Mouse (Mus musculus) CH12.LX (cell line): ENCODE data around the gene Nudt16l1. TPM values are rescaled to one million over a fixed set of nuclear protein-coding genes. Genes with fewer than 3 reads are reported as not detected.
A peak's percentile ranks its signal among the peaks of the same experiment; 100 is the strongest.

Experiments used
- DNase-seq: peaks from one replicate; pipeline ENCODE4 v3.0.0-alpha.2; 2013; ENCODE audit errors: extremely low read depth
- H3K27ac ChIP-seq: 2 replicates; pipeline ENCODE4 v1.5.1; 2012; ENCODE audit warnings: low read depth, mild to moderate bottlenecking, control low read depth, moderate library complexity; ENCODE audit not compliant: insufficient read depth
- H3K27me3 ChIP-seq: replicated peaks from 2 replicates; pipeline ENCODE3; 2012; ENCODE audit warnings: inconsistent platforms
- H3K36me3 ChIP-seq, 2 experiments: replicated peaks in 1 of 2; 2 replicates each; pipeline versions ENCODE3 to v1.6.1; 2012; ENCODE audit warnings: inconsistent platforms in 1 of 2, low read length in 1 of 2, mild to moderate bottlenecking in 1 of 2, mixed read lengths in 1 of 2, moderate library complexity in 1 of 2; ENCODE audit not compliant: control insufficient read depth in 1 of 2, insufficient read depth in 1 of 2
- H3K4me1 ChIP-seq, 2 experiments: 2 replicates each; pipeline ENCODE4 v1.6.1; 2012; ENCODE audit warnings: inconsistent platforms in 1 of 2, moderate library complexity in 1 of 2; ENCODE audit not compliant: insufficient read depth in 2 of 2, control insufficient read depth in 1 of 2
- H3K4me2 ChIP-seq: 2 replicates; pipeline ENCODE4 v1.6.1; 2012; ENCODE audit warnings: low read depth, mild to moderate bottlenecking, control low read depth; ENCODE audit not compliant: poor library complexity, insufficient read depth, severe bottlenecking
- H3K4me3 ChIP-seq, 3 experiments: fragments of 150-350 bp in 1 of 3; sonication (generic) in 1 of 3; replicated peaks in 1 of 3; 2 replicates each; pipeline versions ENCODE3 to v1.5.1; 2011 to 2012; ENCODE audit warnings: low read depth in 2 of 3, low read length in 2 of 3, mild to moderate bottlenecking in 2 of 3, moderate library complexity in 2 of 3, control low read depth in 1 of 3, improper control_type of control experiment in 1 of 3, inconsistent platforms in 1 of 3, mixed read lengths in 1 of 3; ENCODE audit not compliant: poor library complexity in 1 of 3
- H3K79me2 ChIP-seq: replicated peaks from 2 replicates; pipeline ENCODE4 v1.6.1; 2012; ENCODE audit warnings: mild to moderate bottlenecking, moderate library complexity; ENCODE audit not compliant: control insufficient read depth, poor library complexity, insufficient read depth, severe bottlenecking; ENCODE audit errors: extremely low read depth
- H3K9ac ChIP-seq: 2 replicates; pipeline ENCODE4 v1.6.1; 2012; ENCODE audit warnings: low read depth, mild to moderate bottlenecking, control low read depth, moderate library complexity; ENCODE audit not compliant: insufficient read depth
- H3K9me3 ChIP-seq: replicated peaks from 2 replicates; pipeline ENCODE3; 2012; ENCODE audit warnings: low read length, inconsistent platforms, mixed read lengths
- CHD2 ChIP-seq: IDR thresholded peaks from 2 replicates; pipeline ENCODE4 v1.6.1; 2011; ENCODE audit warnings: low read length, improper control_type of control experiment
- CTCF ChIP-seq, 2 experiments: IDR thresholded peaks in 1 of 2; conservative IDR thresholded peaks in 1 of 2; 2 replicates each; pipeline ENCODE4 v1.5.1; 2011 to 2012; ENCODE audit warnings: low read depth in 2 of 2, low read length in 2 of 2, improper control_type of control experiment in 1 of 2, inconsistent platforms in 1 of 2, mild to moderate bottlenecking in 1 of 2, moderate library complexity in 1 of 2
- ELF1 ChIP-seq: IDR thresholded peaks from 2 replicates; pipeline ENCODE4 v1.6.1; 2014; ENCODE audit warnings: low read depth, mild to moderate bottlenecking, inconsistent platforms, low read length, improper control_type of control experiment
- EP300 ChIP-seq: IDR thresholded peaks from 2 replicates; pipeline ENCODE4 v1.6.1; 2011; ENCODE audit warnings: low read length, improper control_type of control experiment
- ETS1 ChIP-seq: conservative IDR thresholded peaks from 2 replicates; pipeline ENCODE4 v1.6.1; 2012; ENCODE audit warnings: low read depth, mild to moderate bottlenecking, inconsistent platforms, low read length, improper control_type of control experiment, moderate library complexity
- HCFC1 ChIP-seq: IDR thresholded peaks from 2 replicates; pipeline ENCODE4 v1.6.1; 2012; ENCODE audit warnings: low read depth, mild to moderate bottlenecking, inconsistent platforms, low read length, improper control_type of control experiment
- JUN ChIP-seq: IDR thresholded peaks from 2 replicates; pipeline ENCODE4 v1.6.1; 2011; ENCODE audit warnings: low read depth, mild to moderate bottlenecking, low read length, improper control_type of control experiment, moderate library complexity; ENCODE audit not compliant: insufficient read depth
- JUND ChIP-seq: conservative IDR thresholded peaks from 2 replicates; pipeline ENCODE4 v1.6.1; 2011; ENCODE audit warnings: low read depth, low read length, improper control_type of control experiment
- MAFK ChIP-seq: IDR thresholded peaks from 2 replicates; pipeline ENCODE4 v1.6.1; 2011; ENCODE audit warnings: low read length, improper control_type of control experiment; ENCODE audit not compliant: insufficient replicate concordance
- MAX ChIP-seq: IDR thresholded peaks from 2 replicates; pipeline ENCODE4 v1.6.1; 2011; ENCODE audit warnings: low read length, improper control_type of control experiment
- MEF2A ChIP-seq: IDR thresholded peaks from 2 replicates; pipeline ENCODE4 v1.6.1; 2014; ENCODE audit warnings: low read depth, mild to moderate bottlenecking, inconsistent platforms, low read length, improper control_type of control experiment, borderline replicate concordance
- POLR2A ChIP-seq: IDR thresholded peaks from 2 replicates; pipeline ENCODE4 v1.6.1; 2011; ENCODE audit warnings: low read depth, mild to moderate bottlenecking, improper control_type of control experiment, low read length
- RAD21 ChIP-seq: IDR thresholded peaks from 2 replicates; pipeline ENCODE4 v1.6.1; 2011; ENCODE audit warnings: low read depth, mild to moderate bottlenecking, low read length, improper control_type of control experiment, moderate library complexity
- RCOR1 ChIP-seq: conservative IDR thresholded peaks from 2 replicates; pipeline ENCODE4 v1.6.1; 2012; ENCODE audit warnings: low read depth, mild to moderate bottlenecking, inconsistent platforms, low read length, improper control_type of control experiment
- SIN3A ChIP-seq: IDR thresholded peaks from 2 replicates; pipeline ENCODE4 v1.6.1; 2012; ENCODE audit warnings: low read length, improper control_type of control experiment, inconsistent platforms
- SMC3 ChIP-seq: IDR thresholded peaks from 2 replicates; pipeline ENCODE4 v1.6.1; 2011; ENCODE audit warnings: low read depth, low read length, improper control_type of control experiment
- UBTF ChIP-seq: IDR thresholded peaks from 2 replicates; pipeline ENCODE4 v1.6.1; 2012; ENCODE audit warnings: low read depth, mild to moderate bottlenecking, inconsistent platforms, low read length, improper control_type of control experiment, moderate library complexity
- ZC3H11A ChIP-seq: IDR thresholded peaks from 2 replicates; pipeline ENCODE4 v1.6.1; 2012; ENCODE audit warnings: low read depth, mild to moderate bottlenecking, inconsistent platforms, low read length, improper control_type of control experiment
- dilution Hi-C: fragments of 300-500 bp; cut with MboI; formaldehyde crosslinking; loops from 2 replicates; pipeline ENCODE4 v1.14.3; 2020; ENCODE audit warnings: low sequenced_read_pairs; ENCODE audit not compliant: extremely low pct_unique_long_range_greater_than_20kb, extremely low pct_ligation_motif_present
- in situ Hi-C: fragments of 300-500 bp; cut with MboI; formaldehyde crosslinking; loops from 3 replicates; pipeline ENCODE4 v1.14.3; 2019; ENCODE audit warnings: low sequenced_read_pairs, low pct_ligation_motif_present, low pct_unique_long_range_greater_than_20kb, mixed read lengths
- polyA plus RNA-seq: library from polyadenylated mRNA; unstranded; fragments of >175 nt; gene quantifications from 2 replicates; pipeline ENCODE4 v1.2.1, GENCODE M21; 2012; ENCODE audit warnings: low read depth; ENCODE audit not compliant: insufficient read length
- total RNA-seq, 2 experiments: library from RNA; depleted of rRNA; stranded (reverse); fragments of 300-350 nt in 1 of 2; fragments of >200 nt in 1 of 2; gene quantifications; 2 replicates each; pipeline ENCODE4 v1.2.3; 2012 to 2014

Nudt16l1 gene
- total and polyA plus RNA-seq, 3 experiments: 36.3 to 101 (median 65.7) TPM

DNA sequence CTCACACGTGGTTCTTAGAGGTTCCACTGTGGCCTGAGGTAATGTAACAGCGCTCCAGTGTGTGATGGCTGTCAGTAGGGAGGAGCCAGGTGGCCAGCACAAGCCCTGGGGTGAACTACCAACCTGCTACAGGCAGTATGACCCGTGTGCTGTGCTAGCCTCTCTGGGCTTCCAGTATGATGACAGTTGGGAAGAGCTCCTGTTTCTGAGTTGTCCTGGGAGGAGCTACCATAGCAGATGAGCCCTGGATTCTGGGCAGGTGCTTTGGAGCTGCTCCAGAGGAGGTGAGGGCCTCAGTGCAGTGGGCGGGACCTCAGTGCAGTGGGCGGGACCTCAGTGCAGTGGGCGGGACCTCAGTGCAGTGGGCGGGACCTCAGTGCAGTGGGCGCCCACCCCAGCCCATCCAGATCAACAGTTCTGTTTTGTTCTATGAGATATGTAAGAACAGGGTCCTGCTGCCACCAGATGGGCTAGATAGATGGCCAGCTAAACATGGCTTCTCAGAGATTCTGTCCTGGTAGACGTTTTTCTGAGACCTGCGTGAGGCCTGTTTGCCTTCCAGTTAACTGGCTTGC is 26.4 kb upstream of the Nudt16l1 start:
- Histone ChIP-seq H3K79me2 (no peaks in the 10 kb centered on the region), H3K4me2 (no peak overlapping the region), H3K27ac (peak overlapping the region; percentile 44), H3K4me3 (no peak overlapping the region), H3K4me1 (peaks cover 39 to 65% of the 10 kb centered on the region in 2 experiments), H3K9me3 (no peaks in the 10 kb centered on the region), H3K27me3 (no peaks in the 10 kb centered on the region), H3K36me3 (peaks cover 15 to 32% of the 10 kb centered on the region in 2 experiments), H3K9ac (no peak overlapping the region)
- DNase-seq: no peak
- dilution Hi-C loops (no loop called here), in situ Hi-C loops (no loop called here)
- TF ChIP-seq MEF2A (no peak), RAD21 (no peak)

DNA sequence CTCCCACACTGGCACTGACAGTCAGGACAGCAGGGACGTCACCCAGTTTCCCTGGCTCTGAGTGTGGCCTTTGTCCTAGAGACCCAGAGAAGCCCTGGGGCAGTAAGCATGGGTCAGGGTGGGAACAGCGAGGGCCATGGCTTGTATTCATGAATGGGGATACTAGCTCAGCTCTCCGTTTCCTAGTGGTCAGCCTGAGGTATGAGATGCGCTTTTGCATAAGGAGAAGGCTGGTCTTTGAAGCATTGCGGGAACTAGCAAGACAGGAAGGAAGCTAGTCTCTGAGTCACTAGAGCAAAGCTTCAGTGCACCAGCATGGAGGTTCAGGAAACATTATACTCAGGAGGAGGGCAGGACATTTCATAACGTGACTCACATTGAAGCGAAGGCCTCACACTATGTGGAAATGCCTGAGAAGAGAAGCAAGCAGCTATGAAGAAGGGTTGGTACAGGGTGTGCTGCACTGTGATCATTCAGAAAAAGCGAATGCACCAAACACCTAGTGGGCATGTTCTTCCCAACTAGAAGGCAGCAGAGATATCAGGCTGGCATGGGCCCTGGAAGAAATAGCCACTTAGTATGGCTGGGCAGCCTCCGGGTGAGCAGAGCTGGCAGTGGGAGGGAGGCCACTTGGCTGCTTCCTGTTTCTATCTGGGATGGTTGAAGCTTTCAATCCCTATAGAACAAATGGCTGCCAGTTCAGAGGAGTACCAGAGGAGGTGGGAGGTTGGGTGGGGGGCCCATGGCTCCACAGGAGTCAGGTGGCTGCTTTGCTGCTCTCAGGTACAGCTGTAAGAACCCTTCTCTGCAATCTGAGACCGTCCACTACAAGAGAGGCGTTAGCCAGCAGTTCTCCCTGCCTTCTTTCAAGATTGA is 25.4 kb upstream of the Nudt16l1 start:
- Histone ChIP-seq H3K36me3 (peaks cover 15 to 32% of the 10 kb centered on the region in 2 experiments), H3K79me2 (no peaks in the 10 kb centered on the region), H3K27ac (peak overlapping the region; percentile 44), H3K9ac (no peak overlapping the region), H3K27me3 (no peaks in the 10 kb centered on the region), H3K4me3 (peak overlapping the region in 1 of 3 experiments; percentile 34), H3K9me3 (no peaks in the 10 kb centered on the region), H3K4me2 (no peak overlapping the region), H3K4me1 (peaks cover 34 to 59% of the 10 kb centered on the region in 2 experiments)
- in situ Hi-C loops: no loop called here
- dilution Hi-C loops: no loop called here
- TF ChIP-seq JUND: no peak; the same call in 1 of the 2 replicates
- TF ChIP-seq ELF1: peak; percentile 50; the same call in 1 of the 2 replicates
- TF ChIP-seq SIN3A: no peak
- TF ChIP-seq HCFC1: peak; percentile 37; the same call in 1 of the 2 replicates
- TF ChIP-seq SMC3: no peak
- TF ChIP-seq ETS1: peak; percentile 59; the same call in 1 of the 2 replicates
- no peak for TF ChIP-seq ZC3H11A
- TF ChIP-seq POLR2A: 0 out of 2 replicates have a peak, but pooled peaks have one; percentile 17
- TF ChIP-seq RCOR1: no peak
- TF ChIP-seq CTCF (conservative IDR thresholded peaks at IDR 0.05 in 1 of 2, IDR thresholded peaks at IDR 0.05 in 1 of 2; ENCODE audit: low read depth in 2 of 2, low read length in 2 of 2): no peak
- no peak for TF ChIP-seq JUN
- TF ChIP-seq MAFK: no peak
- TF ChIP-seq MEF2A: no peak
- TF ChIP-seq MAX: 0 out of 2 replicates have a peak, but pooled peaks have one; percentile 14
- peak; percentile 47; the same call in 1 of the 2 replicates for TF ChIP-seq EP300
- TF ChIP-seq CHD2: no peak
- TF ChIP-seq UBTF: no peak
- peak; percentile 88 for DNase-seq
